Mouse (Mus musculus) v-Abl transformed pro-B cells (cell line): ENCODE results near the gene Gm11114.

Source experiments
- in situ Hi-C, 2 experiments: fragments of 400-800 bp; cut with MboI; formaldehyde crosslinking; loops; one replicate each; pipeline ENCODE4 v1.15.1; 2025; ENCODE audit not compliant: unreplicated experiment in 2 of 2

Gene Gm11114

DNA sequence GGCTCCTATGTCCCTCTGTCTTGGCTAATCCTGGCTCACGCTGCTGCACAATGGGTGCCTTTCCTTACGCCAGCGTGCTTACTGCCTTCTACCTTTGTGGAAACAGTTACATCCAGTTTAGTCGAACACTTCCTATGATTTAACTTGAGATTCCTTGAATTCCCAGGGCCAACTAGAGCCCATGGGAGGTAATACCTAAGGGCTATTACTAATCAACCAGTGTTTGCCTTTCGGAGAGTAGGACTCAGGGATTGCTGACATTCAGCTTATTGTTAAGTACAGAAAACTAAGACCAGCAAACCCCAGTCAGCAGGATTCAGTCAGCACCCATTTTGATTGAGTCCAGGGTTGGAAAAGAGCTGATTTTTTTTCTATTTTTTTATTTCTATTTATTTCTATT is 43.0 kb downstream of the Gm11114 start:
- in situ Hi-C loops: loop anchor here in 1 of 2 experiments (25.0 kb wide), 1 partner anchor 1393 kb away; no protein-coding TSS in a partner anchor

DNA sequence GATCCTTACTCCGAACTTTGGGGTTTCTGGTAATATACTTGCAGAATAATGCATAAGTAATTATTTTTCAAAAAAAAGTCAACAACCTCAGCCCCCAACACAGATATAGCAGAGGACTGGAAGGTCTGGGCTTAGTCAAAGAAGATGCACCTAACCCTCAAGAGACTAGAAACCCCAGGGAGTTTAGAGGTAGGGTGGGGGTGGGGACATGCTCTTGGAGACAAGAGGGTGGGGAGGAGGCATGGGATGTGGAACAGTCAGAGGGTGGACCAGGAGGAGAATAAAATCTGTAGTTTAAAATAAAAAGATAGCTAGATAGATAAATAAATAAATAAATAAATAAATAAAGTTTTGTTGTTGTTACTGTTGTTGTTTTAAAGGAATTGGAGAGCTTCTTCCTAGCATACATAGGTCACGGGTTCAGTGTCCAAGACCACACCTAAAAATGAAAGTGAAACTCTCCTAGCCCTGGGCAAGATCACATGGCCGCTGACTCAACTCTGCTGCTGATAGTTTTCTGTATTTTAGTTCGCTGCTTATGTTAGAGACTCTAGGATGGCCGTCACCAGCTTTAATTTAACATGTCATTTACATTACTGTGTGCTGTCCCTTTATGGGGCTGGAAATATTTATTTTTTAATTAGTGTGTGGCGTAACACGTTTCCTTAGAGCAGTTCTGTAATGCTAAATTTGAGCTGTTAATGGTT is 44.7 kb downstream of the Gm11114 start:
- in situ Hi-C loops: loop anchor here in 1 of 2 experiments (25.0 kb wide), 1 partner anchor 1395 kb away; no protein-coding TSS in a partner anchor
